Mouse (Mus musculus) right cerebral cortex, adult 18-20 months (tissue): ENCODE measurements at regions not wholly inside any gene's neighbourhood (a gene's known extent, or its start where the extent isn't known, plus 50 kb on each side); places are given as distances from the start of the nearest gene placed in this dataset.
A peak's percentile ranks its signal among the peaks of the same experiment; 100 is the strongest.

Experiments used
- DNase-seq: peaks from one replicate; pipeline ENCODE4 v3.0.0; 2022; ENCODE audit warnings: mixed read lengths

DNA sequence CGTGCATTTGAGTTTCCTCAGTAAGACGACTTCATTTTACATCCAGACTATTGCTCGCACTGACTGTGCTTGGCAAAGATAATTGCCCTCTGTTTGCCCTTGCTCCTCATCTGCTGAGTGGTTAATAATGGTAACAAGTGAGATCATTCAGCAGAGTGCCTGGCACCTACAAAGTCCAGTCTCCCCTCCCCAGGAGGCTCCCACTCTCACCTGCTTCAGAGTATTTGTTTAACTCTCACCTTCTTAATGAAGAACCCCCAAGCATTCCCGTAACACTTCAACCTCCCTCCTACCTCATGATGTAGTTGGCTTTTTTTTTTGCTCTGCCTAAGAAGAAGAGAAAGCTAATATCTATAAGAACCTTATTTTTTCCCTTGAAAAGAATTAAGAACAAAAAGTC is 288.6 kb upstream of the Sel1l start:
- DNase-seq: no peak

DNA sequence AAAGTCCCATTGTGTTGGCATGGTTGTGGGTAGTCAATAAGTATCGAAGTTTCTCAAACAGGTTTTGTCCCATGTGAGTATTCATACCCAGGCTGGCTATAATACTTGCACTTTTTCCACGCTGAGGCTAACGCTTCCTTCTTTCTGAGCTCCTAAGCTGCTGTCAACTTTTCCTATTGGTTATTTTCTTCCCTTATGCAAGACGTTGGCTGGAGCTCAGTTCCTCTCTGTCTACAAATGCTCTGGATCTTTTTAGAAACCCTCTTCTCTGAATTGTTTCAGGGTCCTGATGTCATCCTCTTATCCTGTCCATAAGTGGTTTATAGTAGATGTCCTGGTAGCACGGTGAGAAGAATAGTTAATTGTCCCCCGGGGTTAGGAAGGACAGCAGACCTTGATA is 278.7 kb upstream of the Sel1l start:
- no peak for DNase-seq

DNA sequence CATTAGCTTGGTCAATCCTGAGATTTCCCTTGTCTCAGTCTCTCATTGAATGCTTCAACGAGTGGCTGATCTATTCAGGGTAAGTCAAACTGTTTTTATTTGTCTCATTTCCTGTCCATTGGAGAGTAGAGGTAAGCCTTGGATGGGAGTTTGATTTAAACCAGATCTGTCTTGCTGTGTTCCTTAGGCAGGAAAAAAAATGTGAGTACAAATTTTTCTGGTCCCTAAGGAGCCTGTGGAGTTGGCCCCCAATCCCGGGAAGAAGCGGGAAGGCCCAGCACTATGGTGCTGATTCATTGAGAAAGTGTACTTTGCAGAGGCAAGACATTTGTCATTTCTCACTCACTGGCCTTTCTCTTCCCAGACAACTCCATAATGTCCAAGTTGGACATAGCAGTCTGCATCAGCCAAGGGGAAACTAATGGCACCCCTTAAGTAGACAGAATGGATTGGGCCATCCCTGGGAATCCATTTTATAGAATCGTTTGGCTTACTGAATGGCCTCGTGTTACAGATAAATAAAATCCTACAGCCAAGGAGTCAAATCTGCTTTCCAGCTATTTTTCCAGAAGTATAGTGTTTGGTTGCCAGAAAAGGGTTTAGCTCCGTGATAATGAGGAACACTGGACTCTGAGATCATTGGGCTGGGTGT is 271.3 kb upstream of the Sel1l start:
- no peak for DNase-seq

DNA sequence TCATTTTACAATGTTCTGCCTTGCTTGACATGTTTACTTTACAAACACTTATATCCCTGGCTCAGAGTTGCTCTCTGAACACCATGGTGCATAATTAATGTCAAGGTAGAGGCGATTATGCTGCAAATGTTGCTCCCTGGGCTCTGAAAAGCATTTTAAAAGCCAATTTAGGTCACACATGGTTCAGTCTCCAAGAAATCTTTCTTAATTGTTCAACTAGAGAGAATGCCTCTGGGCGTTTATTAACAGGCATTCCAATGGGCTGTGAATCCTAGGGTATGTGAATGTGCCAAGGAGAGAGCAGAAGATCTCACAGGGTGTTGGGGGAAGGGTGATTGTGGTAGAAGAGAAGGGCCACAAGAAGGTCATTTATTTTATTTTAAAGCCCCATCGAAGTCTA is 260.7 kb upstream of the Sel1l start:
- no peak for DNase-seq

DNA sequence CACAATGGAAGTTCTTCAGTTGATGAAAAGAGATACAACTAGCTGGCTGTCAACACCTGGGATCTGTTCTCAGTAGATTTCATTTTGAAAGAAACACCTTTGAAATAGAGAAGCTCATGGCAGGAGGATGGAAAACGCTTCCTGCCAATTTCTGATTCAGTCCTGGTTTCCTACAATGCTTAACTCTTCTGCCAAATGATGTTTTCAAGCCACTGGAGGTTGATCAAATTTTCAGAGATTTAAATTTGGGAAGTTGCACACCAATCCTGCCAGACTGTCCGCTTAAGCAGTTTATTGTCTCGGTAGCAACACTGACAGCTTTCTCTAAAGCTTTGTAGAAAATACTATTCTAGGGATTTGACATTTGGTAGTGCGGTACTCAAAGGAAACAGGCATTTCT is 251.1 kb upstream of the Sel1l start:
- DNase-seq: peak; percentile 1

DNA sequence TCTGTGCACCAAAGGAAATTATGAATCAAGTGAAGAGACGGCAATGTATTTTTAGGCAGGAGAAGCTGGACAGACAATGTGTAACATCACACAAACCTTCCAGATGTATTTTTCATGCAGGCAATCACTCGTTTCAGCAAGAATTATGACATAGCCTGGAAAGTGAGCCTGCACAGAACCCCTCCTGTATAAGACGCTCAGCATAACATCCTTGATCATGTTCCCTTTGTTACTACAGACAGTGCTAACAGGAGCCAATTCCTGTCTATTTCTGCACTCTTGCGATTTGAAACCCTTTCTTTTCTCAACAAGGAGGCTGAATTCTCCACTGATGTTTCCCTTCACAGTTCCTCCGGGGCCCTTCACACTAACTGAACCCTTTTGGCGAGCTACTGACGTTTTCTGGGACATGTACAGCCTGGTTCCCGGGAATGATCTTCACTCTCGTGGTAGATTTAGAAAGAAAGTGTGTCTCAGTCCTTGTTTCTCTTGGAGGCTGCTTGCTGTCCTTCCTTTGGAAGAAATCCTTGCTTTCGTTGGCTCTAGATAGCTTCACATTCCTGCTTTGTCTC is 243.9 kb upstream of the Sel1l start:
- DNase-seq: no peak

DNA sequence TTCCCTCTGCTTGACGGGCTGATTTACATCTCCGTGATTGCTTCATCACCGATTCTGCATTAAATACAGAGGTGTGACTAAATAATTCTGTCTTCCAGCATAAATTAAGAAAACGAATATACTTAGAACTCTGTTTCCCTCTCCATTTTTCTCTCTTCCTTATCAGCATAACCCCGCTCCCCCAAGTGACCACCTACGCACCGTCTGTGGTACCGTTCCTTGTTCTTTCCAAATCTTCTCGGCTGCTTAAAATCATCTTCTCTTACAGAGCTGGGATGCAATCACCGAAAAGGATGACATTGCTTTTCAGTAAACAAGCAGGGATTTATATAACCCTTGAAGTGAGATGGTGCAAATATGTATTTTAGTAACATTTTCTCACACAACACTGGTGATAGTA is 224.3 kb upstream of the Sel1l start:
- peak; percentile 89 for DNase-seq

DNA sequence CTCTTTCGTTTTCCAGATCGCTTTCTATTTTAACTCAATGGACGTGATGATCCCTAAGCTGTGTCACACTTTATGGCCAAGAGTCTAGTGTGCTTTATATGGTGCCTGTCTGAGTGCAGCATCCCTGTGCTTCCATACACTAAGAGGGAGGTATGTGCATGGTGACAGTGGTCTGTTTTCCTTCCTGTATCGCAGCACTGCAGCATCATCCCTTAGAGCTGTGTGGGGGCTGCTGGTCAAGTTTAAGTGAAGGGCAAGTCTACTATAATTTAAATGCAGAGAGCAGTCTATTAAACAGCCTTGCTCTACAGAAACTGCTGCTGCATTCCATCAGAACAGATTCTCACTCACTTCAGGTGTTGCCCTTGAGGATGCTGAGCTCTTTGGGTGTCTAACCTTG is 213.8 kb upstream of the Sel1l start:
- no peak for DNase-seq

DNA sequence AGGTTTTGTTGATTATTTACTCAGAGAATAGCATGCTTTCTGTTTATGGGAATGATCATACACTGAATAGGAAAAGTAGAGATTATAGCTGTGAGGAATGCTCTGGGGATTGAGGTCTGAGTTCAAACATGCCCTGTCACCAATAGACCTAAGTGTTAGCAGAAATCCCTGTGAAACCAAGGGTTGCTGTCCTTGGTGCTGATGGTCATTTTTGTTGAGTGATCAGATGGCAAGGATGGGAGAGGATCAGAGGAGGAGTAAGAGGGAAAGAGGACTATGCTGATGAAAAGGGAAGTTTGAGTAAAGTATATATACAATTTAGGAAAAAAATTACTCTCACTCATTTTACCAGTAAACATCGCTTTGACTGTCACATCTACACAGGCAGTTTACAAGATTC is 191.5 kb upstream of the Sel1l start:
- DNase-seq: no peak

DNA sequence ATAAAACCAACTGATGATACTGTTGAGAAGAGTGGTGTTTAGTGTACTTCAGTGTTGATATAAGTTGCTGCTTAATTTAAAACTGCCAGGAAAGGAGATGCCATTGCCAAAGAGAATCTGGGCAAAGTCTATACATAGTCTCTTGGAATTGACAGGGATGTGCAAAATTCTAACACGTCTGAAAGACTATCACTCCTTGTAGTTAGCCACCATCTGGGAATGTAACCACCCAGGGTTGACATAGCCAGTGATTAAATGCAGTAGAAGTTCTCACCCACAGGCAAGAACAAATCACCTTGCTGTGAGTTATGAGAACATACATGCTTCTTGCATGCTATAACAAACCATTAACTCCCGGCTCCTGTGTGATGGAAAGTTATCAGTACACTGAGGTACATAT is 180.2 kb upstream of the Sel1l start:
- no peak for DNase-seq

DNA sequence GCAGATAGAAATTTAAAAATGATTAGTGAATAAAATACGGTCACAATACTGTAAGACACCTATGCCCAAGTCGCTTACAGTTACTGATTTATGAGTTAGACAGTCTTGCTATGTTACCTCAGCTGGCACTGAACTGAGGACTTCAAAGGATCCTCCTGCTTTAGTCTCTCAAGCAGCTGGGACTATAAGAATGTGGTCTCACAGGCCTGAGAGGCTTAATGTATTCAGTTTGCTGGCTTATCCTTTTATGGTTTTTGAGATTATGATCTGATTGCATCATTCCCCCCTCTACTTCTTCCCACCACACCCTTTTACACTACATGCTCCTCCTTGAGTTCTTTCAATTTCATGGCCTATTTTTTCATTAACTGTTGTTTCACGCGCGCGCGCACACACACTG is 179.4 kb upstream of the Sel1l start:
- no peak for DNase-seq

DNA sequence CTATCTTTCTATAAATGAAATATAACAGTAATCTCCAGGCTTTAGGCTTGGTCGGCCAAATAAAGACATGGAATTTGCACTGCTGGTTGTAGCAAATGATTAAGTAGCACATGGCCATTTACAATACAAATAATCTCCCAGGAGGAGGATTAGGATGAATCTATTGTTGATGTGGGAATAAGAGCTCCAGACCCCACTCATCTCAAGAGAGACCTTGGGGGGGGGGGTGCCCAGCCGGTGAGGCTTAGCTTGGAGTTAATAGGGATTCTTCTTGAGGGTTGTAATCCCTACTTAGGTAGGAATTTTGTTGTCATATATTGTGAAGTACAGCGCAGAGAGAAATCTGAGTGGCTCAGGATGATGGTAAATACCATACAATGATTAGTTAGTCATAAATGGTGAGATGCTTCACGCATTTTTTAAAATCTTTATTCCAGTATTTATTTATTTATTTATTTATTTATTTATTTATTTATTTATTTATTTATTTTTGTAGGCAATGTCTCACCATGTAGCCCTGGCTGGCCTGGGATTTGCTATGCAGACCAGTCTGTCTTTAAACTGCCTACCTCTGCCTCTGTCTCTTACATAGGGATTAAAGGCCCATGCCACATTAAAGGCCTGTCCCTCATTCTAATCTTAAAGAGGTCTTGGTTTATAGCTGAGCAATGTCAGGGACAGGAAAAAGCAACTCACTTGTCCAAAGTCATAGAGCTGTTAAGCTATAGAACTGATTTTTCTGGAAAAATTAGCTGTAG is 175.7 kb upstream of the Sel1l start:
- DNase-seq: no peak

DNA sequence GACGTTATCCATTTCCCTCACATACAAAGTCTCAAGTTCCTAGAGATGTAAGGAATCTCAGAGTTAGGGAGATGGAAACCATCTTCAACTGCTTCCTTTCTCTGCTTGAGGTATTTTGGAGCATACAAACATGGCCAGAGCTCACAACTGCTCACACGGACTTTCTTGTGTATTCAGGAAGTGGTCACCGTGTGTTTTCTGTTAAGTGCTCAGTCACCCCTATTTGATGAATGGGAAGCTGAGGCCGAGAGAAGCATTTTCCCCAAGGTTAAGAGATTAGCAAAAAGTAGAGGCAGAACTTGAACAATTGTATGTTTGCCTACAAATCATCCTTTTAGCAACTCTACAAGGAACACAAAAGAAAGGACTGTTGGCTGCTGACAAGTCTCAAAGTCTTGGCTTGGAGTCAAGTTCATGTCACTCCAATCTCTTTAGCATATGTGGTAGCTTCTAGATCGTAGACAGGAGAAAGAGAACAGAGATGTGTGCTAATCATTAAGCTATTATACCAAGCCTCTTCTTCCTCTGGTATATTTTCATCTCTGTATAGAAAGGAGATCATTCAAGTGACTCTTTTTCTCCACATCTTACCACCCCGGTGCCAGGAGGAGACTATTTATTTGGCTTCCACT is 170.8 kb upstream of the Sel1l start:
- no peak for DNase-seq

DNA sequence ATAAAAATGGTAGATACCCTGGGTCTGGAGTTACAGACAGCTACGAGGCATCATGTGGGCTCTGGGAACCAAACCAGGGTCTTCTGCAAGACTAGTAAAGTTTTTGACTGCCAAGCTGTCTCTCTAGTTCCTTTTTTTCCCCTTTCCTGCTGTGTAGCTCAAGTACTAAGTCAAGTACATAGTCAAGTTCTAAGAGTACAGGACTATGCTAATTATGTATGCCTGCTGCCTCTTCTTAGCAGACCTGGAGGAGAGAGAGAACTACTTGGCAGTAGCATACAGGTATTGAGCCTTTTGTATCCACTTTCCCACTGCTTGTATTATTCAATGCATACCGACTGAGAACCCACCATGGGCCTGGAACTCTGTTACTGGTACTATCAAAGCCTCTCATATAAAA is 166.4 kb upstream of the Sel1l start:
- DNase-seq: no peak

DNA sequence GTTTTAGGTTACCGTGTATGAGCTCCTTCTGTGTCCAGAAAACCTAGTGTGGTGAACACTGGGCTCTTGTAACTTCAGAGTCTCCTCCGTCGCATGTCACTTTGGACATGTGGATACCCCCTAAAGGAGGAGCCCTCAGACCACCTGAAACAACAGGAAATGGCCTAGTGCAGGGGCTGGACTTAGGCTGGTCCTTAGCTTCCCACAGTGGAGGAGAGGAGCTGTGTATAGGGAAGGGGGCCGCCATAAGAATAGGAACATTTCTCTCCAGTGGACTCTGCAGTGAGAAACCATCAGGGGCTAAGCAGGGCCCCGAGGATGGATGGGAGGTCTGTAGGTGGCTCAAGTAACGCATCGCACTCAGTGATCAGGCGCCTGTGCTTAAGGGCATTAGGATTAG is 165.0 kb upstream of the Sel1l start:
- DNase-seq: no peak

DNA sequence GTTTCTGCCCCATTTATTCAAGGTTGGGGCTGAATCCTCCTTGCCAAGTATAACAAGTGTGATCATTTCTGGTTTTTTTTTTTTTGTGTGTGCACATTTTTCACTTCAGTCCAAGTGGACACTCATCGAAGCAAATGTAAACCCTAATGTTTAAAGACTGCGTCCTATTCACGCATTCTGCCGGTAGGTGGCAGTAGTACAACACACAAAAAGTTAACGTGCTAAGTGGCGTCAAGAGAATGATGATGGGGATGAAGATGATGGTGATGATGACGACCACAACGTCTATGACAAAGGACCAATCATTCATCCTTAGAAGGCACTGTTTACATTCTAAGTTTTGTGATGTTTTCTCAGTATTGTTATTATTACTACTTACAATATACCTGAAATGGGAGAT is 164.3 kb upstream of the Sel1l start:
- peak; percentile 26 for DNase-seq

DNA sequence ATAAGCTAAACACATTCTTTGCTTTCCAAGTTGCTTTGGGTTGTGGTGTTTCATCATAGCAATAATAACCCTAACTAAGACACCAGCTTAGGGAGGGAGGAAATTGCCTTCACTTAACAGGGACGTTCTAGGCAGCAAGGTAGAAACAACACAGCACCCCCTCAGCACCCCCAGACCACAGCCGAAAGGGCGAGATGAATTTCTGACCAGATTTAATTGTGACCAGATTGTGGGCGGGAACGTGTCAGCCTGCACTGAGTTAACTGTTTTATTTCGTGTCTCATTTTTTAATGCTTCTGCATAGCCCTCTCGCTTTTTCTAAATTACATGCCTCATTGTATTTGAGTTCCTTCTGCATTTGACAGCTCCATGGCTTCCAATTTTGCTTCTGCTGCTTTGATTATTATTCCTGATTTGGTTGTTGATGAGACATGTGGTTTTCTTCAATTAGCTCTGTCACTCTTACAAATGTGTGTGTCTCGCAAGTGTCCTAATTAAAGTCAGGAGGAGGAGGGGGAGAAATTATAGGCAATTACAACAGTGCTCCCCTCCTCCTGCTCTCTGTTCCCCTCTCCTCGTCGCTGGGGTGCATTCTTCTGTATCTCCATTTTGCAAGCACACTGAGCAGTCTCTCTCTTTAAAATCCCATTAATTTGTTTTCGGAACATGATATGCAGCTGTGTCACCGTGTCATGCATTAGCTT is 155.6 kb upstream of the Sel1l start:
- DNase-seq: no peak

DNA sequence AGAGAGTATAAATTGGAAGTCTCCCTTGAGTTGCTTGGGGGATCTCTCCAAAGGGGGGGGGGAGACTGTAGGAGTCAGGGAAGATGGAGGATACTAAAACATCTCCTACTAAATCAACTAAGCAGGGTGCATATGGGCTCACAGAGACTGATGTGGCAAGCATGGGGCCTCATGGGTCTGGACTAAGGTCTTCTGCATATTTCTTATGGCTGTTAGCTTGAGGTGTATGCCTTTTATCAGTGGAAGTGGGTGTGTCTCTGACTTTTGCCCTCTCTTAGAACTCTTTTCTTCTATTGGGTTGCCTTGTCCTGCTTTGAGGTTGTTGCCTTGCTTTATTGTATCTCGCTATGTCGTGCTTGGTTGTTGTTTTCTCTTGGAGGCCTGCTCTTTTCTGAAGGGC is 150.1 kb upstream of the Sel1l start:
- DNase-seq: no peak

DNA sequence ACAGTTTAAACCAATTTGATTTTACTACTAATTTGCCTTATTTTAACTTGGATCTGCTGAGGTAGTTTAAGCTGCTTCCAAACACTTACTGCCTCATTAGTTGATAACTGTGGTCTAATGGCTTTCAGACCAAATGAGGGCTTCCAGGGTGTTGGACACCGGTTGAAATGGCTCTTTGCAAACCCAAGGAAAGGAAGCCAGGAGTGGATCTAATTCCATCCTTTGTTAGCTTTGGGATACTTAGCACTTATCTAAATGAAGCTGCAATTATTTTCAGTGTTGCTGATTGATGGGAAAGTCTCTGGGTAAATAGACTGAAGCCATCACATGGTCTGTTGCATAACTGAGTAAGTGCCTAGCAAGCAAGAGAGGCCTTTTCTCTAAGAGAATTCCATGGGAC is 148.4 kb upstream of the Sel1l start:
- DNase-seq: no peak

DNA sequence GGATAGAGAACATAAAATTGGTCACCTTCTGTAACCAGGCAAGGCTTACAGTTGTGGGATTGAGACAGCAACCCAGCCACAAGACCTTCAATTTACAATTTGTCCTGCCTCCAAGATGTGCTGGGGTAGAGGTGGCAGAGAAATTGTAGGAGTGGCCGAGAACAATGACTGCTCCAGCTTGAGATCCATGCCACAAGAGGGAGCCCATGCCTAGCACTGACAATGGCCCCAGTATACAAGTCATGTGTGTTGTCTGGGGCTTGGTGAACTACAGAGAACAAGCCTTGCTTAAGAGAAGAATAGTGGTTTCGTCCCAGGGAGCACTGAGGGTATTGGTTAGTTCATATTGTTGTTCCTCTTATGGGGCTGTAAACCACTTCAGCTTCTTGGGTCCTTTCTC is 146.6 kb upstream of the Sel1l start:
- DNase-seq: no peak

DNA sequence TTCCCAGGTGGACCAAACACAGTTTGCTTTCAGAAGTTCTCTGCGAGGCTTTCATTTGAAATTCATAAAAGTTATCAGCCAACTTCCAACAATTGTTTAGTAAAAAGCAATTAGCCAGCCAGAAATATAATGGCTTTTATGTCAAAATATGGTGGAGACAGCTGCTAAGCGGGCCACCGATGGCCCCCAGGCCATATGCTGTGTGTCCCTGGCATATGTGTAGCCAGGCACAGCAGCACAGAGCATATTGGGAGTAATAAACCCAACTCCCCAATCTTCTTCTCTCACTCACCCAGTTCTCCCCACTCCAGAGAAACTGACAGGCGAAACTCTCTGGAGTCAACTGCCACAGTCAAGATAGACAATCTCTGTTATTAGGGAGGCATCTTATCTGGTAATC is 137.5 kb upstream of the Sel1l start:
- no peak for DNase-seq

DNA sequence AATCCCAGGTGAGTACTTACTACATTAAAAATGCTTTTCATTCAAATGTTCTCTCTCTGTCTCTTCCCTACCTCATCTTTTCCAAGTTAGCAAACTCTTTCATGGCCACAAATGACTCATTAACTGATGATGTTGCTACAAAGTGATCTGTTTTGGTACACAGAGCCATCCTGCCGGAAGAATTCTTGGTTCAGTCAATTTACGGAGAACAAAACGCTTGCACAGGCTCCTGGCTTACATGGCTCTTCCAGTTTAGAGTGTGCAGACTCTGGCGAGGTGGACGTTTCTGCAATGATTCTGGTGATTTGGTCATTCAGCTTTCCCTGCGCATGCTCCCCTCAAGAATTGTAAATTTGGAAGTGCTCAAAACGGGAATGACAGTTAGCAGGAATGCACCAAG is 131.4 kb upstream of the Sel1l start:
- DNase-seq: no peak

DNA sequence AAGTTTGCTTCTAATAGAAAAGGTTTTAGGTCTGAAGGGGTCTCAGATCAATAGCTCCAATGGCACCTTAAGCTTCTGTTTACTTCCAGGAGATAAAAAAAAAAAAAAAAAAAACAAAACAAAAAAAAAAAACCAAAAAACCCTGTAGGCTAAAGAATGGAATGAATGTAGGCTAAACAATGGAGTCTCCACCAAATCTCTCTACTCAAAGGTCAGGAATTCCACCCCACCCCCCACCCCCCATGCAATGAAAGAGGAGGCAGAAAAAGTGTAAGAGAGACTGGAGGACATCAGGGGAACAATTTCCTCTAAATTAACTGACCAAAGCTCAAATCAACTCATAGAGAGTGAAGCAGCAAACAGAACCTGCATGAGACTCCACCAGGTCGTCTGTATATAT is 122.1 kb upstream of the Sel1l start:
- no peak for DNase-seq

DNA sequence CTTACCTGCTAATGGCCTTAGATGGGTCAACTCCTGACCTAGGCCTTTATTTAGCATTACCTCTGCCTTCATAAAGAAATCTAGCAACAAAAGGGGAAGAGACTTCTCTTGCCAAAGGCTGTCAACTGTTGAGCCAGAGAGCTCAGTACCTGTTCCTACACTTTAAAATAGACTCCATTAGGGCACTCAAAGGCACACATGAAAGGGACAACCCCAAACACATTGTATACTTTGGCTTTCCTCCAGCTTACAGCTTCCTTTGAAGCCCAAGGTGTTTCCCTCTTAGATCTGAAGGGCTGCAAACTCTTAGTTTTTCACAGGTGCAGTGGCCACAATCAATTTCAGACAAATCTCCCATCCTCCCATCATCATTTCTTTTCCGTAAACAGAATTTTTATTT is 117.0 kb upstream of the Sel1l start:
- DNase-seq: no peak
